Mouse (Mus musculus) embryonic facial prominence, embryonic 10.5 days (tissue): ENCODE data around the gene Egfem1. TPM values are rescaled to one million over a fixed set of nuclear protein-coding genes. Genes with fewer than 3 reads are reported as not detected.

Experiments used
- DNase-seq: peaks from one replicate; pipeline ENCODE4 v3.0.0-alpha.2; 2017; ENCODE audit warnings: low spot score
- H3K27ac ChIP-seq: fragments of 300-500 bp; sonication (generic); replicated peaks from 2 replicates; pipeline ENCODE4 v1.5.1; 2016; ENCODE audit warnings: mild to moderate bottlenecking
- H3K27me3 ChIP-seq: fragments of 300-500 bp; sonication (generic); replicated peaks from 2 replicates; pipeline ENCODE4 v1.6.1; 2016; ENCODE audit warnings: low read depth, mild to moderate bottlenecking; ENCODE audit not compliant: poor library complexity, severe bottlenecking
- H3K36me3 ChIP-seq: fragments of 300-500 bp; sonication (generic); replicated peaks from 2 replicates; pipeline ENCODE4 v1.6.1; 2016; ENCODE audit warnings: mild to moderate bottlenecking, moderate library complexity
- H3K4me1 ChIP-seq: fragments of 300-500 bp; sonication (generic); 2 replicates; pipeline ENCODE4 v1.6.1; 2016
- H3K4me3 ChIP-seq: fragments of 300-500 bp; sonication (generic); 2 replicates; pipeline ENCODE4 v1.5.1; 2016; ENCODE audit warnings: mild to moderate bottlenecking, moderate library complexity
- H3K9me3 ChIP-seq: fragments of 300-500 bp; sonication (generic); 2 replicates; pipeline ENCODE4 v1.6.1; 2016; ENCODE audit warnings: mild to moderate bottlenecking
- WGBS: fragments of 180-500 bp; shearing (Covaris S2); methylation state at CpG from one replicate; pipeline ENCODE4 v1.1.7; 2016; 5-methylcytosine and 5-hydroxymethylcytosine counted together
- polyA plus RNA-seq: library from polyadenylated mRNA; unstranded; fragments of >200 nt; fragmentation: Nextera tagmentation; extraction: Ambion mirVana; gene quantifications from 2 replicates; pipeline ENCODE4 v1.2.1, GENCODE M21; 2016

Gene Egfem1
- 2.0 and 2.8 TPM in 2 replicates for polyA plus RNA-seq

GRCm38 (mm10) chr3:29081952-29082295 lies at the start of gene Egfem1:
TSS of gene Egfem1 (plus strand) at chr3:29082023.
- DNase-seq: no peak
- 4% methylated on average over 12 of the region's 12 CpGs for WGBS

GRCm38 (mm10) chr3:29033107-29033506 lies 48.7 kb upstream of the Egfem1 start:
- no peak overlapping the region for H3K27ac ChIP-seq
- DNase-seq: no peak
- no peak overlapping the region for H3K4me3 ChIP-seq
- H3K36me3 ChIP-seq: no peaks in the 10 kb centered on the region
- H3K9me3 ChIP-seq: no peaks in the 10 kb centered on the region
- 82% methylated on average over 2 of the region's 2 CpGs for WGBS
- peaks cover 11% of the 10 kb centered on the region for H3K4me1 ChIP-seq
- H3K27me3 ChIP-seq: no peaks in the 10 kb centered on the region

More at GRCm38 (mm10) chr3:29081952-29082295, at the start of gene Egfem1:
- Histone ChIP-seq H3K9me3 (no peaks in the 10 kb centered on the region), H3K4me3 (peak within 1 kb of the TSS; percentile 69), H3K4me1 (peaks cover 21% of the 10 kb centered on the region), H3K27me3 (peaks cover 83% of the 10 kb centered on the region), H3K36me3 (no peaks in the 10 kb centered on the region), H3K27ac (peak within 1 kb of the TSS; percentile 49; the same call in 1 of the 2 replicates)

GRCm38 (mm10) chr3:29036146-29036545 lies 45.7 kb upstream of the Egfem1 start:
- Histone ChIP-seq H3K36me3 (no peaks in the 10 kb centered on the region), H3K9me3 (no peaks in the 10 kb centered on the region), H3K4me3 (no peak overlapping the region), H3K27ac (no peak overlapping the region), H3K4me1 (peaks cover 11% of the 10 kb centered on the region), H3K27me3 (no peaks in the 10 kb centered on the region)
- DNase-seq: peak; percentile 19
- WGBS: 4% methylated on average over 3 of the region's 3 CpGs

GRCm38 (mm10) chr3:29036620-29037019 lies 45.2 kb upstream of the Egfem1 start:
- peaks cover 11% of the 10 kb centered on the region for H3K4me1 ChIP-seq
- H3K36me3 ChIP-seq: no peaks in the 10 kb centered on the region
- H3K27me3 ChIP-seq: no peaks in the 10 kb centered on the region
- no peak for DNase-seq
- no peak overlapping the region for H3K27ac ChIP-seq
- H3K4me3 ChIP-seq: no peak overlapping the region
- no peaks in the 10 kb centered on the region for H3K9me3 ChIP-seq

- Histone ChIP-seq H3K27ac (no peak overlapping the region), H3K4me1 (no peaks in the 10 kb centered on the region), H3K27me3 (no peaks in the 10 kb centered on the region), H3K4me3 (no peak overlapping the region), H3K9me3 (no peaks in the 10 kb centered on the region), H3K36me3 (no peaks in the 10 kb centered on the region)
- no peak for DNase-seq
- WGBS: 72% methylated on average over 7 of the region's 7 CpGs
Measured at GRCm38 (mm10) chr3:29040064-29040463, 41.8 kb upstream of the Egfem1 start.

GRCm38 (mm10) chr3:29046281-29046680 lies 35.5 kb upstream of the Egfem1 start:
- Histone ChIP-seq H3K4me1 (peaks cover 12% of the 10 kb centered on the region; the same call in 1 of the 2 replicates), H3K27ac (no peak overlapping the region), H3K36me3 (no peaks in the 10 kb centered on the region), H3K27me3 (no peaks in the 10 kb centered on the region), H3K4me3 (no peak overlapping the region), H3K9me3 (no peaks in the 10 kb centered on the region)
- DNase-seq: no peak
- WGBS: 64% methylated on average over 5 of the region's 5 CpGs

- Histone ChIP-seq H3K27ac (no peak overlapping the region), H3K4me1 (peaks cover 12% of the 10 kb centered on the region; the same call in 1 of the 2 replicates), H3K9me3 (no peaks in the 10 kb centered on the region), H3K27me3 (no peaks in the 10 kb centered on the region), H3K4me3 (no peak overlapping the region), H3K36me3 (no peaks in the 10 kb centered on the region)
- no peak for DNase-seq
- 78% methylated on average over 14 of the region's 14 CpGs for WGBS
Measured at GRCm38 (mm10) chr3:29047273-29047932, 34.4 kb upstream of the Egfem1 start.

GRCm38 (mm10) chr3:29063156-29063555 lies 18.7 kb upstream of the Egfem1 start:
- Histone ChIP-seq H3K27ac (no peak overlapping the region), H3K4me3 (no peak overlapping the region), H3K4me1 (no peaks in the 10 kb centered on the region), H3K27me3 (no peaks in the 10 kb centered on the region), H3K9me3 (no peaks in the 10 kb centered on the region), H3K36me3 (no peaks in the 10 kb centered on the region)
- no peak for DNase-seq
- 87% methylated on average over 4 of the region's 4 CpGs for WGBS

GRCm38 (mm10) chr3:29068428-29069098 lies 13.3 kb upstream of the Egfem1 start:
- WGBS: 81% methylated on average over 6 of the region's 6 CpGs
- no peak overlapping the region for H3K4me3 ChIP-seq
- DNase-seq: no peak
- no peaks in the 10 kb centered on the region for H3K27me3 ChIP-seq
- H3K36me3 ChIP-seq: no peaks in the 10 kb centered on the region
- H3K9me3 ChIP-seq: no peaks in the 10 kb centered on the region
- no peak overlapping the region for H3K27ac ChIP-seq
- no peaks in the 10 kb centered on the region for H3K4me1 ChIP-seq

- Histone ChIP-seq H3K27ac (no peak overlapping the region), H3K9me3 (no peaks in the 10 kb centered on the region), H3K36me3 (no peaks in the 10 kb centered on the region), H3K4me3 (no peak overlapping the region), H3K4me1 (no peaks in the 10 kb centered on the region), H3K27me3 (no peaks in the 10 kb centered on the region)
- no peak for DNase-seq
- 87% methylated on average over 4 of the region's 4 CpGs for WGBS
Measured at GRCm38 (mm10) chr3:29071315-29071714, 10.5 kb upstream of the Egfem1 start.

- Histone ChIP-seq H3K9me3 (no peaks in the 10 kb centered on the region), H3K4me1 (peaks cover 21% of the 10 kb centered on the region), H3K4me3 (peak overlapping the region; percentile 69), H3K27ac (no peak overlapping the region), H3K27me3 (peaks cover 82% of the 10 kb centered on the region), H3K36me3 (no peaks in the 10 kb centered on the region)
- DNase-seq: peak; percentile 46
- 12% methylated on average over 13 of the region's 13 CpGs for WGBS
Measured at GRCm38 (mm10) chr3:29081517-29081916, 306 bp upstream of the Egfem1 start.

- WGBS: under 1% methylated on average over 58 of the region's 59 CpGs
- peak; percentile 70 for DNase-seq
- H3K27ac ChIP-seq: peak overlapping the region; percentile 49; the same call in 1 of the 2 replicates
- H3K36me3 ChIP-seq: no peaks in the 10 kb centered on the region
- H3K4me3 ChIP-seq: peak overlapping the region; percentile 69
- H3K9me3 ChIP-seq: no peaks in the 10 kb centered on the region
- peaks cover 21% of the 10 kb centered on the region for H3K4me1 ChIP-seq
- H3K27me3 ChIP-seq: peaks cover 83% of the 10 kb centered on the region
Measured at GRCm38 (mm10) chr3:29082296-29082995, 623 bp downstream of the Egfem1 start.
